Mouse (Mus musculus) midbrain, embryonic 16.5 days (tissue): ENCODE measurements around the gene Tmem104. TPM values are rescaled to one million over a fixed set of nuclear protein-coding genes. Genes with fewer than 3 reads are reported as not detected.

Experiments used
- ATAC-seq: fragments of 200-750 bp; cut with Nextera tagmentation; 2 replicates; pipeline ENCODE4 v1.8.0; 2017; ENCODE audit warnings: moderate TSS enrichment
- H3K27ac ChIP-seq: fragments of 300-500 bp; sonication (generic); 2 replicates; pipeline ENCODE4 v1.5.1; 2014; ENCODE audit warnings: mild to moderate bottlenecking, low read length, mixed read lengths
- H3K27me3 ChIP-seq: fragments of 300-500 bp; sonication (generic); 2 replicates; pipeline ENCODE4 v1.6.1; 2014; ENCODE audit warnings: low read depth, low read length, mixed read lengths; ENCODE audit not compliant: control insufficient read depth, insufficient read depth
- H3K36me3 ChIP-seq: fragments of 300-500 bp; sonication (generic); 2 replicates; pipeline ENCODE4 v1.6.1; 2014; ENCODE audit warnings: mild to moderate bottlenecking, low read length, moderate library complexity, mixed read lengths; ENCODE audit not compliant: control insufficient read depth, insufficient read depth
- H3K4me1 ChIP-seq: fragments of 300-500 bp; sonication (generic); 2 replicates; pipeline ENCODE4 v1.6.1; 2014; ENCODE audit warnings: mild to moderate bottlenecking, low read length, mixed read lengths; ENCODE audit not compliant: control insufficient read depth, insufficient read depth
- H3K4me2 ChIP-seq: fragments of 300-500 bp; sonication (generic); 2 replicates; pipeline ENCODE4 v1.6.1; 2014; ENCODE audit warnings: mild to moderate bottlenecking, low read length, mixed read lengths
- H3K4me3 ChIP-seq: fragments of 300-500 bp; sonication (generic); 2 replicates; pipeline ENCODE4 v1.5.1; 2014; ENCODE audit warnings: low read depth, mild to moderate bottlenecking, low read length, moderate library complexity, mixed read lengths
- H3K9ac ChIP-seq: fragments of 300-500 bp; sonication (generic); 2 replicates; pipeline ENCODE4 v1.6.1; 2014; ENCODE audit warnings: low read depth, low read length, mixed read lengths
- H3K9me3 ChIP-seq: fragments of 300-500 bp; sonication (generic); replicated peaks from 2 replicates; pipeline ENCODE4 v1.6.1; 2014; ENCODE audit warnings: mild to moderate bottlenecking, low read length, mixed read lengths; ENCODE audit not compliant: control insufficient read depth, poor library complexity, severe bottlenecking
- WGBS: fragments of 180-500 bp; shearing (Covaris S2); extraction: QIAGEN DNeasy Blood & Tissue Kit; methylation state at CpG from one replicate; pipeline ENCODE4 v1.1.7; 2014; 5-methylcytosine and 5-hydroxymethylcytosine counted together
- polyA plus RNA-seq: library from polyadenylated mRNA; unstranded; fragments of >200 nt; fragmentation: Nextera tagmentation; extraction: Ambion mirVana; gene quantifications from 2 replicates; pipeline ENCODE4 v1.2.1, GENCODE M21; 2015

Gene Tmem104
- polyA plus RNA-seq, 1 experiment from 2014 or later, result 12.5 TPM

- Histone ChIP-seq H3K27me3 (no peaks in the 10 kb centered on the region), H3K9me3 (no peaks in the 10 kb centered on the region), H3K36me3 (no peaks in the 10 kb centered on the region), H3K4me3 (no peak overlapping the region), H3K27ac (no peak overlapping the region), H3K4me1 (peaks cover 22% of the 10 kb centered on the region), H3K4me2 (no peak overlapping the region), H3K9ac (no peak overlapping the region)
- ATAC-seq, result no peak
- 51% methylated on average over 5 of the region's 5 CpGs for WGBS
Measured at GRCm38 (mm10) chr11:115236570-115236969, 49.3 kb downstream of the Tmem104 start.

GRCm38 (mm10) chr11:115241402-115241801 is 54.1 kb downstream of the Tmem104 start:
- Histone ChIP-seq H3K27ac (no peak overlapping the region), H3K9ac (no peak overlapping the region)

GRCm38 (mm10) chr11:115242746-115243145 is 55.5 kb downstream of the Tmem104 start:
- Histone ChIP-seq H3K27me3 (peaks cover under 1% of the 10 kb centered on the region; the same call in 1 of the 2 replicates), H3K36me3 (0 out of 2 replicates have a peak, but pooled peaks cover 3% of the 10 kb centered on the region), H3K9me3 (no peaks in the 10 kb centered on the region), H3K4me1 (peaks cover 7% of the 10 kb centered on the region; the same call in 1 of the 2 replicates), H3K4me3 (no peak overlapping the region), H3K9ac (no peak overlapping the region), H3K4me2 (no peak overlapping the region), H3K27ac (no peak overlapping the region)
- ATAC-seq, result no peak
- WGBS, result 80% methylated on average over 3 of the region's 3 CpGs

More at GRCm38 (mm10) chr11:115241402-115241801, 54.1 kb downstream of the Tmem104 start:
- H3K9me3 ChIP-seq, result no peaks in the 10 kb centered on the region
- ATAC-seq, result no peak
- peaks cover 2% of the 10 kb centered on the region; the same call in 1 of the 2 replicates for H3K4me1 ChIP-seq
- WGBS, result 70% methylated on average over 11 of the region's 11 CpGs
- H3K36me3 ChIP-seq, result 0 out of 2 replicates have a peak, but pooled peaks cover 3% of the 10 kb centered on the region
- no peak overlapping the region for H3K4me2 ChIP-seq
- H3K4me3 ChIP-seq, result no peak overlapping the region
- H3K27me3 ChIP-seq, result no peaks in the 10 kb centered on the region

- no peak for ATAC-seq
- 90% methylated on average over 12 of the region's 12 CpGs for WGBS
- H3K4me2 ChIP-seq, result no peak overlapping the region
Measured at GRCm38 (mm10) chr11:115243783-115244182, 56.5 kb downstream of the Tmem104 start.

GRCm38 (mm10) chr11:115244840-115245239 is 57.6 kb downstream of the Tmem104 start:
- Histone ChIP-seq H3K9ac (no peak overlapping the region), H3K9me3 (no peaks in the 10 kb centered on the region), H3K4me1 (peaks cover 11% of the 10 kb centered on the region; the same call in 1 of the 2 replicates), H3K27me3 (peaks cover 18% of the 10 kb centered on the region), H3K4me3 (no peak overlapping the region), H3K4me2 (no peak overlapping the region), H3K36me3 (0 out of 2 replicates have a peak, but pooled peaks cover 3% of the 10 kb centered on the region), H3K27ac (no peak overlapping the region)
- WGBS, result 82% methylated on average over 8 of the region's 8 CpGs
- no peak for ATAC-seq

More at GRCm38 (mm10) chr11:115243783-115244182, 56.5 kb downstream of the Tmem104 start:
- peaks cover 7% of the 10 kb centered on the region for H3K27me3 ChIP-seq
- 0 out of 2 replicates have a peak, but pooled peaks cover 3% of the 10 kb centered on the region for H3K36me3 ChIP-seq
- H3K9ac ChIP-seq, result no peak overlapping the region
- H3K4me1 ChIP-seq, result peaks cover 8% of the 10 kb centered on the region; the same call in 1 of the 2 replicates
- no peak overlapping the region for H3K4me3 ChIP-seq
- H3K9me3 ChIP-seq, result no peaks in the 10 kb centered on the region
- no peak overlapping the region for H3K27ac ChIP-seq

GRCm38 (mm10) chr11:115246386-115246785 is 59.1 kb downstream of the Tmem104 start:
- H3K27ac ChIP-seq, result no peak overlapping the region
- H3K4me1 ChIP-seq, result peaks cover 16% of the 10 kb centered on the region; the same call in 1 of the 2 replicates
- no peak overlapping the region for H3K4me3 ChIP-seq
- 0 out of 2 replicates have a peak overlapping the region, but pooled peaks have one; percentile 6 for H3K9ac ChIP-seq
- 0 out of 2 replicates have a peak, but pooled peaks cover 3% of the 10 kb centered on the region for H3K36me3 ChIP-seq
- ATAC-seq, result no peak
- H3K27me3 ChIP-seq, result peaks cover 27% of the 10 kb centered on the region
- H3K4me2 ChIP-seq, result no peak overlapping the region
- 59% methylated on average over 8 of the region's 8 CpGs for WGBS
- H3K9me3 ChIP-seq, result no peaks in the 10 kb centered on the region

- Histone ChIP-seq H3K9ac (no peak overlapping the region), H3K4me2 (no peak overlapping the region), H3K27ac (no peak overlapping the region), H3K27me3 (peaks cover 33% of the 10 kb centered on the region), H3K4me3 (no peak overlapping the region), H3K4me1 (peaks cover 16% of the 10 kb centered on the region; the same call in 1 of the 2 replicates), H3K36me3 (0 out of 2 replicates have a peak, but pooled peaks cover 3% of the 10 kb centered on the region), H3K9me3 (no peaks in the 10 kb centered on the region)
- ATAC-seq, result no peak
- 15% methylated on average over 3 of the region's 3 CpGs for WGBS
Measured at GRCm38 (mm10) chr11:115247240-115247639, 60.0 kb downstream of the Tmem104 start.

- peaks cover 36% of the 10 kb centered on the region for H3K27me3 ChIP-seq
- peaks cover 16% of the 10 kb centered on the region; the same call in 1 of the 2 replicates for H3K4me1 ChIP-seq
- WGBS, result 80% methylated on average over 6 of the region's 6 CpGs
Measured at GRCm38 (mm10) chr11:115247945-115248344, 60.7 kb downstream of the Tmem104 start.

GRCm38 (mm10) chr11:115249721-115250404 is 62.6 kb downstream of the Tmem104 start:
- ATAC-seq, result 0 out of 2 replicates have a peak, but pooled peaks have one; percentile 40
- H3K27ac ChIP-seq, result no peak overlapping the region
- 2% methylated on average over 61 of the region's 63 CpGs for WGBS
- H3K9ac ChIP-seq, result peak overlapping the region; percentile 69
- peak overlapping the region; percentile 98 for H3K4me2 ChIP-seq
- H3K4me3 ChIP-seq, result peak overlapping the region; percentile 49
- peaks cover 16% of the 10 kb centered on the region; the same call in 1 of the 2 replicates for H3K4me1 ChIP-seq
- H3K27me3 ChIP-seq, result peaks cover 38% of the 10 kb centered on the region
- H3K9me3 ChIP-seq, result no peaks in the 10 kb centered on the region
- H3K36me3 ChIP-seq, result no peaks in the 10 kb centered on the region

More at GRCm38 (mm10) chr11:115247945-115248344, 60.7 kb downstream of the Tmem104 start:
- Histone ChIP-seq H3K27ac (no peak overlapping the region), H3K36me3 (0 out of 2 replicates have a peak, but pooled peaks cover 3% of the 10 kb centered on the region), H3K4me3 (no peak overlapping the region), H3K4me2 (no peak overlapping the region), H3K9me3 (no peaks in the 10 kb centered on the region), H3K9ac (no peak overlapping the region)
- no peak for ATAC-seq
